Mouse (Mus musculus) lung, postnatal 0 days (tissue): ENCODE results near the gene Nhlh2.

Experiments
- CTCF ChIP-seq: IDR thresholded peaks from 2 replicates; pipeline ENCODE4 v1.5.1; 2016; ENCODE audit warnings: antibody characterized with exemption, mild to moderate bottlenecking
- EP300 ChIP-seq: IDR thresholded peaks from 2 replicates; pipeline ENCODE4 v1.6.1; 2016; ENCODE audit warnings: antibody characterized with exemption, mild to moderate bottlenecking, control low read depth

DNA sequence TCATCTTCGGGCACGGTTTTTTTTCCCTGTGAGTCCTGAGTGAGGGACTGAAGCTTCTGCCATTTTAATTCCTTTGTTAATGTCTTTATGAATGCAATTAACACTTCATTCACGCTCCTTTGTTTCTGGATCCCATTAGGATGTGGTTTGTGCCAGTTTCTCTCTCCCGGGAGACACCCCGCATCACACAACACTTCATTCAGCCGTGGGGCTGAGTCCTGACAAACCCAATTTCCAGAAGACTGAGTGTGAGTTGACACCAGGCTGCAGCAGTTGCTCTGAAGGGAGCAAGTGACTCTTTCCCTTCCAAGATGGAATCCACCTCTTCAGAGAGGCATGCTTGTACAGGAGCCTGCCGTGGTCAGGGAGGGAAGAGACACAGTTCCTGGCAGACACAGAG lies 45.5 kb upstream of the Nhlh2 start:
- TF ChIP-seq EP300 (no peak), CTCF (no peak)
